Mouse (Mus musculus) skeletal muscle tissue, postnatal 0 days (tissue): ENCODE measurements around the gene Klhl18. TPM values are rescaled to one million over a fixed set of nuclear protein-coding genes. Genes with fewer than 3 reads are reported as not detected.

Source experiments
- polyA plus RNA-seq: library from polyadenylated mRNA; unstranded; fragments of >200 nt; fragmentation: Nextera tagmentation; extraction: Ambion mirVana; gene quantifications from 2 replicates; pipeline ENCODE4 v1.2.1, GENCODE M21; 2015

Gene Klhl18
- polyA plus RNA-seq: 4.3 and 4.9 TPM in 2 replicates

DNA sequence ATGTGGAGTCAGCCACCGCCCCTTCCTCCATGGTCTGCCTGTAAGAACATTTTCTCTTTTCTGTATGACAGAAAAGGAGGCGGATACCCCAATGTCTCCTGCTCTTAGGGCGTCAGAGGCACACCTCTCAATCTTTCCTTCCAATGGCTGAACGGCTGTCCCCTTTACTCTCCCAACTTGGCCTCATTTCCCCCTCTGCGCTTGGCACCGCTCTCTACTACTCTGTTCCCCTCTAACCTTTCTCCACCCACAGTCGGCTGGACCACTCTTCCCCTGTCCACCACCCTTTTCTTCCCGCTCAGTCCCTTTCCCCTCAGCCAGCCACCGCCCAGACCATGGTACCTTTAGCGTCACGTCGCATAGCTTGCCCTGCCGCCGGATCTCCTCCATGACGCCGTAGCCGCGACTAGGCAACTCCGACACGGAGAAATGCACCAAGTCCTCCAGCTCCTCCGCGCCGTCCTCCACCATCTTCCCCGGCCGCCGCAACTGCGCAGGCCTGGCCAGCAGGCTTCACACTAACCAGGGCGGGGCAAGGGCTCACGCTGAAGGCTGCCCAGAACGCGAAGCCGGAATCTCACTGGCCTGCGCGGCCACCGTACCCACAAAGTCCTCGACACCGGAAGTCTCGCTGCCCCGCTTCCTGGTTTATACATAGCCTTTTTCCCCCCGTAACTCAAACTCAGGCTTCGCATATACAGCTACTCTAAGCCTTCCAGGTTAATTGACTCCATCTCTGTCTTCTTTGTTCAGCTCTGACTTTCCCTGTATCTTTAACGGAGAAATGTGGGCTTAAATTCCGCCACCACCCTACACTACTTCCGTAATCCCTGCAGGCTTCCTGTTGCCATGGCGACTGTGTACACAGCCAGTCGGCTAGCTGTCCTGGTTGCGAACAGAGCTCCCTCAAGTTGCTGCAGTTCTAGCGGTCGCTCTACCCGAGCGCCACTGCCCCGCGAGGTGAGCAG is at the start of gene Klhl18, which contains the start of gene Kif9:
Gene Klhl18 (minus strand): TSS at position 571 of the 968 bp plus-strand sequence.
Gene Kif9 (plus strand): TSS at position 835 of the 968 bp plus-strand sequence.

DNA sequence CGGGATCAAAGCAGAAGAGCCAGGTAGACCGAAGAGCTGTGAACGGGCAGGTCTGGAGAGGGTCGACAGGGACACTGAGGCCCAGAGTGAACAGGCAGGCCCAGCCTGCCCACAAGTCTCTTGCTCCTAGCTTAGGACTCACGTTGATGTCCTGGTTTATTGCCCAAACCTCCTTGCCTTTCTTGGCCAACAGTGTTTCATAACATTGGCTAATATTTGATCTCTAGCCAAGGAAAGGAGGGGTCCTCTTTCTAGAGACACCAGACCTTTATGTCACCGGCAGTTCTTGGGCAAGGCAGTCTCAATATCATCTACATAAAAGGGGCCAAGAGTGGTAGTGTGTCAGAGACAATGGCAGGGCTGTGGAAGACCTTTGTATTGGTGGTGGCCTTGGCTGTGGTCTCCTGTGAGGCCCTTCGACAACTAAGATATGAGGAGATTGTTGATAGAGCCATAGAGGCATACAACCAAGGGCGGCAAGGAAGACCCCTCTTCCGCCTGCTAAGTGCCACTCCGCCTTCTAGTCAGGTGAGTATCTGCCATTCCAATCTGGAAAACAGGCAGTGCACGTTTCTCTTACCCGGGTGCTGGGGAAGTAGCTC is 56.9 kb downstream of the Klhl18 start, which contains the start of gene Ngp:
Gene Ngp (plus strand): TSS at position 237 of the 602 bp plus-strand sequence.

DNA sequence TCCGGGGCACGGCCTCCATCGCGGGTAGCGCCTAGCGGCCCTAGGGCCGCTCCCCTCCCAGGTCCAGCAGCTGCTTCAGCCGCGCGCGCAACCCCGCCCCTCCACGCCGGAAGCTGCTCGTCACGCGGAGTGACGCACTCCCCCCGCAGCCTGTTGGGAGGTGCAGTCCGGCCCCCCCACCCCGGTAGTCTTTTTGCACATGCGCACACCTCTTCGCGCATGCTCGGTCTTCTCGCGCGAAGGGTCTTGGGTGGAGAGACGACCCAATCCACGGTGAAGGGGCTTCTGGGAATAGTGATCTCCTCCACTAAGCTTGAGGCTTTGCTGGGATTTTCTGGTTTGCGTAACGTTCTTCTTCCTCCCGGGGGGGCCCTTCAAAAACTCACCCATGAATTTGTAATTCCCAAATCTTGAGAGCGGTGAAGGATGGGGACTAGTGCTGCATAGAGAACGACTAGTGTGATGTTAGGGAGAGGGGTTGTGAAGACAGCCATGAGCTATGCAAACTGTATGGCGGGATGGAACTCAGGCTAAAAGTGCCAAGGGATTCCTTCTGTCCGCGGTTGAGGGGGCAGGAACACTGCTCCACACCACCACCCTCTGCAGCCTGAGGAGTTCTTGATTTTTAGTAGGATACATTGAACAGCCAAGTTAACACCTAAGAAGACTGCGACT is 68.3 kb downstream of the Klhl18 start, which contains the start of gene Ptpn23:
Gene Ptpn23 (minus strand): TSS at position 115 of the 675 bp plus-strand sequence.

Other genes with a start within 250 kb of the Klhl18 start
- 1.1 and 1.9 TPM in 2 replicates for gene Cspg5, start 232.9 kb downstream of the Klhl18 start, polyA plus RNA-seq
- 5.6 and 7.0 TPM in 2 replicates for gene Elp6, start 171.5 kb downstream of the Klhl18 start, polyA plus RNA-seq
- gene Scap, start 143.4 kb downstream of the Klhl18 start, polyA plus RNA-seq: 11.9 and 12.8 TPM in 2 replicates
- gene Ptpn23, start 68.5 kb downstream of the Klhl18 start, polyA plus RNA-seq: 4.8 and 5.8 TPM in 2 replicates
- 1.5 and 3.0 TPM in 2 replicates for gene Ngp, start 56.9 kb downstream of the Klhl18 start, polyA plus RNA-seq
- 0.40 and 0.72 TPM in 2 replicates for gene Kif9, start 264 bp upstream of the Klhl18 start, polyA plus RNA-seq
- gene Setd2, start 55.9 kb upstream of the Klhl18 start, polyA plus RNA-seq: 13.0 and 15.4 TPM in 2 replicates
- 10.1 and 10.6 TPM in 2 replicates for gene Nradd, start 147.8 kb upstream of the Klhl18 start, polyA plus RNA-seq
- gene Nbeal2, start 177.5 kb upstream of the Klhl18 start, polyA plus RNA-seq: 0.40 and 0.66 TPM in 2 replicates
- gene Ccdc12, start 179.8 kb upstream of the Klhl18 start, polyA plus RNA-seq: 97.7 and 106 TPM in 2 replicates